Mouse (Mus musculus) heart, postnatal 36 days (tissue): ENCODE measurements around the gene Sptlc2. TPM values are rescaled to one million over a fixed set of nuclear protein-coding genes. Genes with fewer than 3 reads are reported as not detected.
A peak's percentile ranks its signal among the peaks of the same experiment; 100 is the strongest.
"Not testable (repeated sequence)": the region's sequence is repeated elsewhere in the genome, so short reads cannot be mapped to it uniquely, and the experiment has no call there.

Source experiments
- DNase-seq, 2 experiments: peaks; one replicate each; pipeline ENCODE4 v3.0.0; 2021 to 2022
- intact Hi-C: fragments of 180-260 bp; cut with DNase I; formaldehyde crosslinking; loops from one replicate; pipeline ENCODE4 v1.15.1; 2025
- microRNA-seq, 2 experiments: library from miRNA; unstranded; fragments of <30 nt; microRNA quantifications; one replicate each; pipeline ENCODE4 v1.2.0; 2021; ENCODE audit warnings: borderline number of aligned reads in 2 of 2
- total RNA-seq, 2 experiments: library from RNA; stranded (reverse); gene quantifications; 2 replicates each; pipeline ENCODE4 v1.2.3; 2021

Gene Sptlc2
- total RNA-seq, 2 experiments from 2014 or later, result 27.2 to 28.8 TPM

DNA sequence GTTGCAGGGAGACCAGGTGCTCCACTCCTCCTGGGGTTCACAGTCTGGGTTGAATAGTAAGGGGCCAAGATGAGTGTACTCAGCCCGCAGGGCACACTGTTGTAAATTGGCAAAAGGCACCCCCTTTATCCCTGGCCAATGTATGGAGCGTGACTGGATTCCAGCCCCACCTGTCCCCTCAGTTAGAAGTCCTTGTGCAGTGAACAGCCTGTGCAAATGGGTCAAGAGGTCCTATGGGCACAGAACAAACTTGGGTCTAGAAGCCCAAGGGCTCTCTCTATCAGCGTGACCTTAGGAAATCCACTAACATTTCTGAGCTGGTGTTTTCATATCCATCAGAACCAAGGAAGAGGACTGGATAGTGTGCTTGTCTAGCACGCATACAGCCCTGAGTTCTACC is 105.4 kb downstream of the Sptlc2 start:
- intact Hi-C loops, result no loop called here
- DNase-seq, result no peak

DNA sequence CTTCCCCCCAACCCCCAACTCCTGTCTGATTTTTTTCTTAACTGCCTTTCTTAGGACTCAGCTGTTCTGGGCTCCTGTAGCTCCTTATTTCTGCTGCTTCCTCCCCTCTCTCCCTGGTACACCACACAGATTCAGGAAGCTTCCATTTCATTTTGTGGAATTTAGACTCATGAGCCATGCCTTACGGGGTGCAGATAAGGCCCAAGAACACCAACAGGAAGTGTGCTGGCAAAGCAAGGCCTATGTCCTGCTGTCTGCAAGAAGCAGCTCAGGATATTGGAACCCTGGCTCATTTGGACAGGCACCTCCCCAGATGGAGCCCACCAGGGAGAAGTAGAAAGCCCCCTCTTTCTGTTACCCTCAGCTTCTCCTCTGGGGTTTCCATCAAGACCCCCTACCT is 106.4 kb downstream of the Sptlc2 start:
- intact Hi-C loops, result no loop called here
- DNase-seq, result no peak

DNA sequence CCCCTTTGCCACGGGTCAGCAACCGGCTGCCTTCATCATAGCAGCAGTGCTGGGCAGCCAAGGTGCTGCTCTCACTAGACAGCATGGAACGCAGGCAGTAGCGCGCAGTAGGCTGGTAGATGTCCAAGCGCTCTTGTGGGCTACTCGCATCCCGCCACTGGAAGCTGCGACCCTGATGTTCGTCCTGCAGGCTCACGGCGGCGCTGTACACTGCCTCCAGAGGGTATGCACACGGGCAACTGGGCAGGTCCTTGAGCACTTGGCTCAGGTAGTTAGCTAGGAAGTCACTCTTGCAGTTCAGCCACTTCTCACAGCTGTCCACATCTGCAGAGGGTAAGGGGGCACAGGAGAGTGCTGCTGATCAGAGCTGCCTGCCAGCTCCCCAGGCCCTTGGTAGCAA is 108.3 kb downstream of the Sptlc2 start:
- intact Hi-C loops, result no loop called here
- DNase-seq, result no peak

DNA sequence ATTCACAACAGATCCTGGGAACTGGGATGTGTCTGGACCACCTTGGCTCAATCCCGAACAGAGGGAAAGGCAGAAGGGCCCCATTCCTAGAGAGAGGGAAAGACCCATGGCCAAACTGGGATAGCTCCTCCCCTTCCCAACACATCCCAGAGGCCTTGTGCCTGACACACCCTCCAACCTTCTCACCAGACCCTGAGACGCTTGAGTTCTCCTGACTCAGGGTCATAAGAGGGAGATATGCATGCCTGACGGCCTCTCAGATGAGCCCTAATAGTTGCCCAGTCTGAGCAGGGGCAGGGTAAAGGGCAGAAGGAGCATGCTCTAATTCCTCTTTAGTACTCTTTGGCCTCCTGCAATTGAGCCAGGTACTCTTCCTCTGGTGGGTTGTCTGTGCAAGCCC is 108.8 kb downstream of the Sptlc2 start:
- DNase-seq, result no peak

DNA sequence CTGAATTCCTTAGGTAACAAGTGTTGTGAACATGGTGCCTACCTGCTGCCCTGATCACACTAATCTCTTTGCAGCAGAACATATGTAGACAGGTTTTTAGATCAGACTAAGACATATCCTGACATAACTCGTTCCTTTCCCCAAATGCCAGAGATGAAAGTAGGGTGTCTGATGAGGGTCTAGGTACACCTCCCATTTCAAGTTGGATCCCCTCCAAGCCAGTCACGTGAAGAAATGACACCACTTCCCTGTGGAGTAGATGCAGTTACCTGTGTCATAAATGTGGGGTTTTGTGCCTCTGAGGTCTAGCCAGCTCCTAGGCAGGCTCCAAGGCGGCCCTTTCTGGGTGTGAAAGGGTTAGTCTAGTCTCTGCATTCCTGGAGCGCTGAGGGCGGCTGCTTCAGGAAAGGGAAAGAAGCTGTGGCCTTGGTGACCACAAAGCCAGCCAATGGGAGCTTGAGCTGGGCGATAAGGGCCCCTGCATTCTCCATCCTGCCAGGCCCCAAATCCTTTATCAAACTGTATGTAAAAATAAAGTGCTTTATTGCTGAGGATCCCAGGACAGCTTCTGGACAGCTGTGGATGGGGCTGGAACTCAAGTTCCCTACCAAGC is 109.9 kb downstream of the Sptlc2 start:
- intact Hi-C loops, result no loop called here
- DNase-seq, result no peak

More for the DNA sequence above, 108.8 kb downstream of the Sptlc2 start:
- intact Hi-C loops, result no loop called here

DNA sequence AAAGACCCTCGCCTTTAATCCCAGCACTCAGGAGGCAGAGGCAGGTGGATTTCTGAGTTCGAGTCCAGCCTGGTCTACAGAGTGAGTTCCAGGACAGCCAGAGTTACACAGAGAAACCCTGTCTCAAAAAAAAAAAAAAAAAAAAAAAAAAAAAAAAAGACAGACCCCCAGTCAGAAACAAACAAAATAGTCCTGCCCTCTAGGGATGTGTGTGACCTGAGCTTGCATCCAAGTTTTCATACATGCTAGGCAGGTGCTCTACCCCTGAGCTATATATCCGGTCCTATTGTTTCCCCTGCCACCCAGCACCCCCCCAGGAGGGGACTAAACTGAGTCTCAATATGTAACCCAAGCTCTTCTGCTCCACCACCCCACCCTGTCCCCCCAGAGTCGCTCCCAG is 110.9 kb downstream of the Sptlc2 start:
- intact Hi-C loops, DNase-seq: not testable (repeated sequence)

DNA sequence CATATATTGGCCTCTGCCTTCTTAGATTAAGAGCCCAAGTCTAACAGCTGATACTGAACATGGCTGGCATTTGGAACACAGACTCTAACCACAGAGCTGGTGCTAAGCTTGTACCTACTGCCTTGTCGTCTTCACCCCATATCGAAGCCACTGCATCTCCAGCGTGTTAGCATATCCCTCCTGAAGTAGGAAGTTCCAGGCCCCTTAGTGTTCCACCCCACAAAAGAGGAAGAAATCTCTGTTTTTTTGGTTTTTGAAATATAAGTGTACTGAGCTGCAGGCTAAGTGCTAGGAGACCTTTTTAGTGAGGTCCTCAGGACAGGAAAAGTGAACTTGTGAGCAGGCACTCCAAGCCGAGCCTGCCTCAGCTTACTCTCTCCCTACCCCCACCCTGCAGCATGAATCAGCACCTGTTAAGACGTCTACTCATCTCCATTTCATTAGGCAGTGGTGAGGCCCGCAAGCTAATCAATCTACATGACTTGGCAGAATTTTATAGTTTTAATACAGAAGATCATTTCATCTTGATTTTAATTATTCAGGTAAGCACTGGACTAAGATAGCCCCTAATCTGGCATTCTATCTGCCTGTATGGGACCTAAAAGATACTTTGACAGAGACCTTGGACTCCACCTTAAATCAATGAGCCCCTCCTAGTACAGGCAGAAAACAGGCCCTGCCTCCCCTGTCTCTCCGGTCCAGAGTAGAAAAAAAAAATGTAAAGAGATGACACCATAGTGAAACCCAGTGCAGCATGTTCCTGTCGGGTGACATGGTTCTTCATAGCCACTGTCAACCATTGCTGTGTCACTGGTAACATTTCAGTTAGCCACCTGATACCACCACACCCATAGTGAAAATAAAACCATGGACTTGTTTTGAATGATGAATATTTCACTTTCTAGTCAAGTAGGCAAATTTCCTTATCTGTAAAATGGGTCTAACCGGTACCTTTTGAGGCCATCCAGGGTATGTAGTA is 113.0 kb downstream of the Sptlc2 start:
- DNase-seq, result no peak
- intact Hi-C loops, result no loop called here

DNA sequence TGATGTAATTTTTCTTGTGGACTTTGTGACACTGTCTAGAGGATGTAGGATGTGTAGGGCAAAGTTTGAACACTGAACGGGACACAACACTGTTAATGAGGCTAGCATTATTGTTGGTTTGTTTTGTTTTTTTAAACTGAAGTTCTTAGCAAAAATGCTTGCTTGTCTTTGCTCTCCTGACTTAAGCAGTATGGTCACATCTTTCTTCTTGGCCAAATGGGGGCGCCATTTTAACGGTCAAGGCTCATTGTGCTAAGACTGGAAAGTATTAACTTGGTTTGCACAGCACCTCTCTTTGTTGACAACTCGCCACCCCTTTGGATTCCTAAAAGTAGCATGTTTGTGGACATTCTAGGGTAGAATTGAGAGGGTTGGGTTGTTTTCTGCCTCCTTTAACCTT is 120.5 kb downstream of the Sptlc2 start:
- peak in 1 of 2 experiments; percentile 26 for DNase-seq
- intact Hi-C loops, result loop anchor here (2.0 to 5.0 kb wide), 2 partner anchors 121 to 150 kb away; partner anchors contain the start of genes Gstz1 and Pomt2

DNA sequence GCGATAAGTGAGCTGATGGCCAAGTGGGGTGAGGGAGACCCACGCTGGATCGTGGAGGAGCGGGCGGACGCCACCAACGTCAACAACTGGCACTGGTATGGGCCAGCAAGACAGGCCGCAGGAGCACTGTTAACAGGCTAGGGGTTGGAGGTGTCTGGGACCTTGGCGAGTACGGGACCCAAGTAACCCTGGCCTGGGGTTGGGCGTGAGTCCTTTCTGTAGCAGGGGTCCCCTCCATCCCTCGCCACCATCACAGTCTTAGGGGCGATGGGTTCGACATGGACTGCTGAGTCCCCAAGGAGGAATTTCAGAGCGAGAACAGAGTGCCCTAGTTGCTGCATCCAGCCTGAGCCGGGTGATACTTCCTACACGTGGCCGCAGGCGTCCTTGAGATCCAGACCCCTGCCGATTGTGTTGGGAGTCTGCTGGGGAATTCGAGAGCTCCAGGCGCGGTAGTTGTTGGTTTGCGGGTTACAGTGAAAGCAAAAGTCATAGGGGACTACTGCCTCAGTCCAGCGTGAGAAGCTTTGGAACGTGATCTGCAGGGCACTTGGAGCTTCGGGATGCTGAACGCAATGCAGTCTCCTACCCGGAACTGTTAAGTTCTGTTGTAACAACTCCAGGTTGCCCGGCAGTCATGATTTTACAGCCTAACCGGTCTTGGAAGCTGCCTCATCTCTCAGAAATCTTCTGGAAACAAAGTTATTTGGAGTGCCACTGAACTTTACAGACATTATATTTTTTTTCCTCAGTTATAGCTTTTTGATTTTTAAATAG is 121.1 kb downstream of the Sptlc2 start:
- intact Hi-C loops, result loop anchor here (5.0 kb wide), 1 partner anchor 150 kb away; no protein-coding TSS in a partner anchor

DNA sequence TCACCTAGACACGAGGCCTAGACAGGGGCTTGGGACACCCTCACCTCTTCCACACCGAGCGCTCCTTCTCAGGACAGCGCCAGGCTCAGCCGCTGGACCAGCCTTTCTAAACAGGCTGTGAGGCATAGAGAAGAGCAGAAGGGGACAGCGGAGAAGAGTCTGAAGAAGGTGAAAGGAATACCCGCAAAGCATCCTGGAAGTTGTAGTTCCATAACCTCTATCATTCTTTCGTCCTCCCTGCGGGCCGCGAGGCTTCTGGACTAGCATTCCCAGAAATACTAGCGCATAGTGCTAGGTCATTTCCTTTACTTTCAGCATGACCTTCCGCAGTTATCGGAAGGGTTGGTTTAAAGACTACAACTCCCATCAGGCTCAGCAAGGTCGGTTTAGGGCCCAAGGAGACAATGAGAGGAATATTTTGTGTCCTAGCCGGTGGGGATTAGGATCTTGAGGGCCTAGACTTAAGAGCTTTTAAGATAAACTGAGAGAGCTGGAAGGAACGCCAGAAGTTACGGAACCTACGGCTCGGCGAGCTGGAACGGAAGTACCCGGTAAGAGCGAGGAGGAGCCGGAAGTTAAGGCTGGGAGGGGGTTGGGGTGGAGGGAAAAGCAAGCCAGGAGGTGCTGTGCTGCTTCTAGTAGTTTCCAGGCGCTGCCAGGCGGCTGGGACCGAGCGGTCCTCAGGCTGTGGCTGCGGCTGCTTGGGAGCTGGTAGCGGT is 121.9 kb downstream of the Sptlc2 start, which contains the start of the genes Vipas39 and Ahsa1:
Gene Vipas39 (minus strand): TSS at position 149 of the 719 bp plus-strand sequence.
Gene Ahsa1 (plus strand): TSS at position 372 of the 719 bp plus-strand sequence.
- peak; percentile 77 to 92 for DNase-seq
- intact Hi-C loops, result loop anchor here (5.0 kb wide), 1 partner anchor 151 kb away; no protein-coding TSS in a partner anchor

More for the DNA sequence above, 121.1 kb downstream of the Sptlc2 start:
- DNase-seq, result no peak

GRCm38 (mm10) chr12:87265444-87265843 is 122.7 kb downstream of the Sptlc2 start:
- DNase-seq, result no peak
- intact Hi-C loops, result loop anchor here (5.0 kb wide), 1 partner anchor 152 kb away; no protein-coding TSS in a partner anchor

- DNase-seq, result no peak
- intact Hi-C loops, result no loop called here
Measured at GRCm38 (mm10) chr12:87260562-87260961, 127.6 kb downstream of the Sptlc2 start.

DNA sequence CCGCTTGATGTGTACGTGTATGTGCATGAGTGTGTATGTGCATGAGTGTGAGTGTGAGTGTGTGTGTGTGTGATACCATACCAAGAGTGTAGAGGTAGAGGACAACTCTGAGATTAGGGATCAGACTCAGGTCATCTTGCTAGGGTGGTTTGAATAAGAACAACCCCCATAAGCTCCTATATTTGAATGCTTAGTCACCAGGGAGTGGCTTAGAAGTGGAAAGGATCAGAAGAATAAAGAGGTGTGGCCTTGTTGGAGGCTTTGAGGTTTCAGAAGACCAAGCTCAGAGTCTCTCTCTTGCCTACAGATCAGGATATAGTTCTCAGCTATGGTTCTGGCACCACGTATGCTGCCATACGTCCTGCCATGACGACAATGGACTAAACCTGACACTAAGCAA is 131.5 kb downstream of the Sptlc2 start:
- DNase-seq, result no peak
- intact Hi-C loops, result no loop called here

Small RNA genes within 50 kb of the gene (microRNA-seq; reads per million reads assigned to microRNA genes)
- gene Gm47293 (0 reads per million in 2 experiments), gene Mir3068 (21.0 to 28.3 reads per million in 2 experiments)

Other genes starting within 250 kb of the Sptlc2 start
- gene Gstz1, start 241.2 kb downstream of the Sptlc2 start, total RNA-seq, result 10 to 100 TPM; 47.6 TPM
- 10 to 100 TPM; 10.3 to 10.9 TPM for gene Pomt2, start 240.4 kb downstream of the Sptlc2 start, total RNA-seq
- not detected for gene Samd15, start 188.6 kb downstream of the Sptlc2 start, total RNA-seq
- 1 to 10 TPM; 5.1 to 5.9 TPM for gene Tmed8, start 187.9 kb downstream of the Sptlc2 start, total RNA-seq
- gene Noxred1, start 149.6 kb downstream of the Sptlc2 start, total RNA-seq, result under 1 TPM; 0.49 to 1.00 TPM
- 10 to 100 TPM; 21.2 to 24.5 TPM for gene Vipas39, start 122.1 kb downstream of the Sptlc2 start, total RNA-seq
- 100 to 1,000 TPM; 120 to 147 TPM for gene Ahsa1, start 121.9 kb downstream of the Sptlc2 start, total RNA-seq
- not detected for gene Ism2, start 88.7 kb downstream of the Sptlc2 start, total RNA-seq
- gene Slirp, start 55.5 kb upstream of the Sptlc2 start, total RNA-seq, result 100 to 1,000 TPM; 161 to 175 TPM
- 10 to 100 TPM in 1 of 2 experiments, 1 to 10 TPM in 1; 9.8 to 11.3 TPM for gene Alkbh1, start 55.7 kb upstream of the Sptlc2 start, total RNA-seq
- 10 to 100 TPM; 48.1 to 52.9 TPM for gene Snw1, start 83.9 kb upstream of the Sptlc2 start, total RNA-seq
- not detected for gene Gm5788, start 106.4 kb upstream of the Sptlc2 start, total RNA-seq
- gene Gm8300, start 126.0 kb upstream of the Sptlc2 start, total RNA-seq, result not detected
- gene Oog1, start 214.3 kb upstream of the Sptlc2 start, total RNA-seq, result not detected
- not detected for gene Gm4027, start 230.5 kb upstream of the Sptlc2 start, total RNA-seq